In the genomic region with DNA sequence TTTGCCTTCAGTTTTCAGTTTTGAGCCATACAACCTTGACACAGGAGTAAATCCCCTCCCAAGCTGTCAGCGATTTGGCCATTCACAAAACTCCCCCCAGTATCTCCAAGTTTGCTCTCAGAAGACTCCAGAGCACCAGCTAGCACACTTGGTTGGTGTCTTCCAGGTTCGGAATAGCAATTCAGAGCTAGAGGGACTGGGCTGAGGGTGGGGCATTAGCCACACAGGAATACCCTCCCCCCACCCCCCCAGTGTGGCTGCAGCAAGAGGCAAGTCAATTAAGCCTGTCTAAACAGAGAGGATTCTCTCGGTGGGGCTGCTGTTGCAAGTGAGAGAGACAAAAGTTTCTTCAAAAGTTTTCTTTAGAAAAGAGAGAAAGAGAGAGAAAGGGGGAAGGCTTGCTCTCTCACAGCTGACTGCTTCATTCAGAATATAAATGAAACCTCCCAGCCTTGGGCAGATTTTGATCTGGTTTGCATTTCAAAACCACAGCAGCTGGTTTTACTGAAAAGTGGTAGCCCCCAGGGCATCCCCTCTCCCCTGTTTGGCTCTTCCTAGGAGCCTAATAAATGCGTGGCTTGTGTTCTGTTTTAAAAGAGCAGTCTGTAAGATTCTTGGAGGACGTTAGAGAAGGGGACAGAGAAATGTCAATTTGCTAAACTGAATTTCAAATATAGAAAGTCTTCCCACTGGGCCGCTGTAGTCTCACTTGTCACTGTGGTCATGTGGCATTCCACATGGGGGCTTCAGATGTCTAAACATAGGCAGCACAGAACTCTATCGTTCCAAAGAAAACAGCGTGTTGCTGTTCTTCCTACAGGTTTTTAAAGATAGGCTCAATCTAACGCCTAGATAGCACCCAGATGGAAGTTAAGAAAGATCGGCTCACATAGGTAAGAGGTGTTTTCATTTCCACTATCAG, we compare ENCODE assay signal across 9 mouse cellular contexts.
A peak's percentile ranks its signal among the peaks of the same experiment; 100 is the strongest.
DNase-seq lines count a peak whose midpoint lies in the region; ATAC-seq and TF ChIP-seq lines count a peak whose summit lies in the region.
"Had no signal": no experiment of that assay in that cellular context is flagged by ENCODE, and none has a peak within 500 bp of the region (broad histone marks: within the 10 kb centered on the region; RNA-seq: fewer than 3 reads in every experiment).

No protein-coding gene starts in this region.

- TF ChIP-seq POLR2A in lung, adult 2 months (IDR thresholded peaks at IDR 0.05; ENCODE audit: borderline replicate concordance, extremely low read depth, low read depth, low read length), result no peak

- peak overlapping the region in 1 of 2 experiments; percentile 1; a peak in 2 of 4 replicates for H3K4me3 ChIP-seq in ES-E14 (ENCODE audit: insufficient read depth in 1 of 2, low read depth in 1 of 2, low read length in 2 of 2, poor library complexity in 1 of 2, severe bottlenecking in 1 of 2)
- H3K4me3 ChIP-seq in forebrain, embryonic 16.5 days (replicated peaks; ENCODE audit: low read length), result no peak overlapping the region
- H3K4me3 ChIP-seq in lung, adult 2 months (replicated peaks; ENCODE audit: extremely low read depth, low read depth, low read length), result no peak overlapping the region
- H3K4me3 ChIP-seq: left cerebral cortex, adult 2 months had no signal

- 3% methylated on average over 10 of the region's 10 CpGs for WGBS in forebrain, embryonic 16.5 days
- 31% methylated on average over 10 of the region's 10 CpGs for WGBS in lung, adult 2 months

- in situ Hi-C loops in ES-E14 (cut with MboI; ENCODE audit: low sequenced_read_pairs in 2 of 2, unreplicated experiment in 2 of 2), result no loop called here

- no peak for TF ChIP-seq CTCF in lung, adult 2 months (IDR thresholded peaks at IDR 0.05; ENCODE audit: insufficient read depth, low read length)

- no peaks in the 10 kb centered on the region for H3K9me3 ChIP-seq in ES-E14 (ENCODE audit: control insufficient read depth, insufficient read depth, low read depth, low read length)
- no peaks in the 10 kb centered on the region for H3K9me3 ChIP-seq in forebrain, embryonic 16.5 days (ENCODE audit: control insufficient read depth, low read length)

- no peaks in the 10 kb centered on the region; the same call in 1 of the 2 replicates for H3K27me3 ChIP-seq in forebrain, embryonic 16.5 days (replicated peaks; ENCODE audit: control insufficient read depth, insufficient read depth, low read length)

- DNase-seq in embryo, embryonic 10.5 days (ENCODE audit: low spot score), result peak; percentile 65
- DNase-seq in embryo, embryonic 10 days (ENCODE audit: low spot score), result no peak
- peak; percentile 46 for DNase-seq in ES-E14 (ENCODE audit: low read depth, low spot score)
- DNase-seq in mesoderm, embryonic 11.5 days (ENCODE audit: low read depth, low spot score), result peak; percentile 54
- no peak for DNase-seq in kidney, postnatal 36 days
- no peak for DNase-seq in right cerebral cortex, postnatal 4 days
- no peak for DNase-seq in lung, adult 2 months

- ATAC-seq in forebrain, embryonic 16.5 days, result peak; percentile 85

- no peak overlapping the region for H3K4me2 ChIP-seq in forebrain, embryonic 16.5 days (ENCODE audit: low read length)

- H3K36me3 ChIP-seq in ES-E14 (ENCODE audit: control insufficient read depth, insufficient read depth, low read length, poor library complexity, severe bottlenecking), result no peaks in the 10 kb centered on the region
- no peaks in the 10 kb centered on the region for H3K36me3 ChIP-seq in forebrain, embryonic 16.5 days (ENCODE audit: control insufficient read depth, insufficient read depth)

- peak overlapping the region; percentile 83; the same call in 1 of the 2 replicates for H3K27ac ChIP-seq in ES-E14 (ENCODE audit: insufficient read depth, low read depth, low read length, poor library complexity, severe bottlenecking)
- no peak overlapping the region for H3K27ac ChIP-seq in forebrain, embryonic 16.5 days (ENCODE audit: low read length)
- H3K27ac ChIP-seq: left cerebral cortex, adult 2 months had no signal

- peak overlapping the region; percentile 32; the same call in 1 of the 2 replicates for H3K9ac ChIP-seq in ES-E14 (ENCODE audit: insufficient read depth, low read depth, low read length, poor library complexity, severe bottlenecking)
- no peak overlapping the region for H3K9ac ChIP-seq in forebrain, embryonic 16.5 days (replicated peaks; ENCODE audit: low read depth, low read length)

- peaks cover 10 to 15% of the 10 kb centered on the region in 2 experiments for H3K4me1 ChIP-seq in ES-E14 (ENCODE audit: control insufficient read depth in 2 of 2, insufficient read depth in 2 of 2, low read length in 2 of 2, poor library complexity in 1 of 2)
- peaks cover 16% of the 10 kb centered on the region for H3K4me1 ChIP-seq in forebrain, embryonic 16.5 days (replicated peaks; ENCODE audit: control insufficient read depth, insufficient read depth, low read length)
- H3K4me1 ChIP-seq in lung, adult 2 months (ENCODE audit: control insufficient read depth, insufficient read depth, low read length), result peaks cover 12% of the 10 kb centered on the region

TF ChIP-seq in ES-E14, 5 proteins besides CTCF, POLR2A, EP300 and RAD21:
- TF ChIP-seq MAFK (IDR thresholded peaks at IDR 0.05; ENCODE audit: insufficient read depth, low read depth, low read length) (no peak), ZC3H11A (IDR thresholded peaks at IDR 0.05; ENCODE audit: borderline replicate concordance, low read depth, low read length) (no peak), ZNF384 (IDR thresholded peaks at IDR 0.05; ENCODE audit: low read depth, low read length) (no peak), HCFC1 (IDR thresholded peaks at IDR 0.05; ENCODE audit: borderline replicate concordance, insufficient read depth, low read length) (no peak), CHD2 (IDR thresholded peaks at IDR 0.05; ENCODE audit: low read depth, low read length) (no peak)

Comparison
In these comparisons a context has a peak if more than half of its experiments do, and no peak if none do; other contexts are left out.
1. DNase-seq: peak in embryo, embryonic 10.5 days (single experiment), ES-E14 (single experiment) and mesoderm, embryonic 11.5 days (single experiment); none in embryo, embryonic 10 days (single experiment), kidney, postnatal 36 days (0 of 2), right cerebral cortex, postnatal 4 days (single experiment) and lung, adult 2 months (single experiment).